Mouse (Mus musculus): ENCODE results near the gene Tff1. TPM values are rescaled to one million over a fixed set of nuclear protein-coding genes. Genes with fewer than 3 reads are reported as not detected.

Gene Tff1
- polyA plus RNA-seq, 1 experiment from 2014 or later = not detected

GRCm38 (mm10) chr17:31125548-31126266 lies 39.4 kb downstream of the Tff1 start:
- 46% methylated on average over 9 of the region's 9 CpGs for WGBS
- Histone ChIP-seq H3K27me3 (no peaks in the 10 kb centered on the region), H3K9ac (no peak overlapping the region), H3K4me3 (no peak overlapping the region), H3K9me3 (replicated peaks) (peaks cover 11% of the 10 kb centered on the region; the same call in 1 of the 2 replicates), H3K4me2 (no peak overlapping the region), H3K4me1 (peaks cover 15% of the 10 kb centered on the region; the same call in 1 of the 2 replicates), H3K27ac (no peak overlapping the region), H3K36me3 (ENCODE audit: poor library complexity, severe bottlenecking) (no peaks in the 10 kb centered on the region)
- ATAC-seq = peak; percentile 70

DNA sequence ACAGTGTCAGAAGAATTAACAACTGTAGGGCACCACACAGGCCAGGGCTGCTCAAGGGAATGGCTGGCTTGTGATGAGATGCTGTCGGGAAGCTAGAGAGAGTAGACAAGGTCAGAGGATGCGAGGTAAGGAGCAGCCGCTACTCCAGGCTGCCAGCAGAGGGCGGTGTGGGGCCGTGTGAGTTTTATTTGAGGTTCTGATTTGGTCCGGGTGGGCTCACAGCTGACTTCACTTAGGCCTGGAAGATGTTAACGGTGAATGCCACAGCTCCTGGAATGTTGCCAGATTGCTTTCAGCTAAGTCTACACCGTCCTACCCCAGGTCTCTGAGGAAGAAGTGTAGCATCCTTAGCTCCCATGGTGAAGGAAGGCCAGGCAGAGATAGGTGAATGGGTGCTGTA lies 43.1 kb downstream of the Tff1 start:
- peaks cover 10% of the 10 kb centered on the region; the same call in 1 of the 2 replicates for H3K4me1 ChIP-seq
- H3K27ac ChIP-seq = no peak overlapping the region
- 0 out of 2 replicates have a peak, but pooled peaks cover 4% of the 10 kb centered on the region for H3K36me3 ChIP-seq (ENCODE audit: poor library complexity, severe bottlenecking)
- H3K27me3 ChIP-seq = no peaks in the 10 kb centered on the region
- H3K4me3 ChIP-seq = no peak overlapping the region
- no peak overlapping the region for H3K4me2 ChIP-seq
- no peak for ATAC-seq
- no peak overlapping the region for H3K9ac ChIP-seq
- WGBS = 14% methylated on average over 8 of the region's 8 CpGs
- H3K9me3 ChIP-seq (replicated peaks) = peaks cover 11% of the 10 kb centered on the region; the same call in 1 of the 2 replicates

DNA sequence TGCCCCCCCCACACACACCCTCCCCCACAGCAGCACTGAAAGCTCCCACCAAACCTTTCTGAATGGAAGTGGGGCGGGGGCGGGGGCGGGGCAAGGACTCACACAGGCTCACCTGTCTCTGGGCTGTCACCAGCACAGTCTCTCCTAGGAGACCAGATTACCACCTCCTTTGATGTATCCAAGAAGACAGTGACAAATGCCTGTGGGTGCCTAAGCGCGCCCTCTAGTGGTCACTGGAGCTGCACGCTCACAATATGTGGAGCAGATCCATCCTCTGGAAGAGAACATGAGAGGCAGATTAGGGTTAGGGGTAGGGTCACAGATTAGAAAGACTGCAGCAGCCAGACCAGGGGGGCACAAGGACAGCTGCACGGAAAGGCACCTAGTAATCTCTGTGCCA lies 45.6 kb downstream of the Tff1 start:
- peak; percentile 53 for ATAC-seq
- Histone ChIP-seq H3K27me3 (no peaks in the 10 kb centered on the region), H3K4me3 (no peak overlapping the region), H3K4me1 (no peaks in the 10 kb centered on the region), H3K36me3 (ENCODE audit: poor library complexity, severe bottlenecking) (peaks cover 21% of the 10 kb centered on the region; the same call in 1 of the 2 replicates), H3K27ac (no peak overlapping the region), H3K9me3 (replicated peaks) (peaks cover 11% of the 10 kb centered on the region; the same call in 1 of the 2 replicates), H3K9ac (no peak overlapping the region), H3K4me2 (no peak overlapping the region)
- 3% methylated on average over 7 of the region's 7 CpGs for WGBS

- Histone ChIP-seq H3K4me1 (peaks cover 11% of the 10 kb centered on the region), H3K27me3 (no peaks in the 10 kb centered on the region), H3K9me3 (replicated peaks) (0 out of 2 replicates have a peak, but pooled peaks cover 1% of the 10 kb centered on the region), H3K27ac (no peak overlapping the region), H3K4me2 (no peak overlapping the region), H3K4me3 (no peak overlapping the region), H3K9ac (no peak overlapping the region), H3K36me3 (ENCODE audit: poor library complexity, severe bottlenecking) (peaks cover 28% of the 10 kb centered on the region)
- 87% methylated on average over 5 of the region's 5 CpGs for WGBS
- no peak for ATAC-seq
Observed at GRCm38 (mm10) chr17:31117946-31118345, 47.1 kb downstream of the Tff1 start.

DNA sequence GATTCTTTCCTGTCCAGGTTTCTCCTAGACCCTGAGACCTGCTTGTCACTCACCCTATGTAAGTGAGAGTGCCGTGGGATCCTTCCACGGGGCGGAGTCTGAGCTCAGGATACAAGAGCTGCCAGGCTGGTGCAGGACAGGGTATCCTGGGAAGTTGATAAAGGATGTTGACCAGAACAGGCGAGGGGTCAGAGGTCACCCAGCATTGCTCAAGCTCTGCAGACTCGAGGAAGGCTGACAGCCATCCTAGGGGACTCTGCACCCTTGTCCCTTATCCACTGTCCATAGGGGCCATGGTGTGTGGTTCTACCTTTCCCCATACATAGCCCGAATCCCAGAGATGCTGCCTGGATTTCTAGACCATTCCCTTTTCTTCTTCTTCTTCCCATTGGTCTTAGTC lies 49.0 kb downstream of the Tff1 start:
- WGBS = 86% methylated on average over 6 of the region's 6 CpGs
- no peak for ATAC-seq

GRCm38 (mm10) chr17:31113191-31113856 lies 51.8 kb downstream of the Tff1 start:
- H3K27ac ChIP-seq = peak overlapping the region; percentile 48; the same call in 1 of the 2 replicates
- H3K36me3 ChIP-seq (ENCODE audit: poor library complexity, severe bottlenecking) = peaks cover 72% of the 10 kb centered on the region
- H3K27me3 ChIP-seq = no peaks in the 10 kb centered on the region
- peaks cover 13% of the 10 kb centered on the region for H3K4me1 ChIP-seq
- no peak overlapping the region; the same call in 1 of the 2 replicates for H3K9ac ChIP-seq
- H3K9me3 ChIP-seq (replicated peaks) = no peaks in the 10 kb centered on the region
- no peak for ATAC-seq
- no peak overlapping the region for H3K4me3 ChIP-seq
- H3K4me2 ChIP-seq = no peak overlapping the region
- 19% methylated on average over 9 of the region's 9 CpGs for WGBS

More for the DNA sequence above, 49.0 kb downstream of the Tff1 start:
- H3K4me1 ChIP-seq = peaks cover 13% of the 10 kb centered on the region
- no peak overlapping the region for H3K4me2 ChIP-seq
- H3K27ac ChIP-seq = no peak overlapping the region
- no peak overlapping the region for H3K9ac ChIP-seq
- H3K27me3 ChIP-seq = no peaks in the 10 kb centered on the region
- peaks cover 47% of the 10 kb centered on the region for H3K36me3 ChIP-seq (ENCODE audit: poor library complexity, severe bottlenecking)
- H3K9me3 ChIP-seq (replicated peaks) = no peaks in the 10 kb centered on the region
- no peak overlapping the region for H3K4me3 ChIP-seq

Other genes with a start within 250 kb of the Tff1 start
- not detected in 2 replicates for gene Umodl1, start 210.6 kb downstream of the Tff1 start, polyA plus RNA-seq (2015; fragmentation: Nextera tagmentation; extraction: Ambion mirVana)
- gene Abcg1, start 107.6 kb downstream of the Tff1 start, polyA plus RNA-seq (2015; fragmentation: Nextera tagmentation; extraction: Ambion mirVana) = 18.2 and 18.7 TPM in 2 replicates
- 0.52 and 0.54 TPM in 2 replicates for gene Tff3, start 35.6 kb downstream of the Tff1 start, polyA plus RNA-seq (2015; fragmentation: Nextera tagmentation; extraction: Ambion mirVana)
- gene Tff2, start 21.0 kb downstream of the Tff1 start, polyA plus RNA-seq (2015; fragmentation: Nextera tagmentation; extraction: Ambion mirVana) = not detected in 2 replicates
- not detected in 2 replicates for gene Tmprss3, start 33.7 kb upstream of the Tff1 start, polyA plus RNA-seq (2015; fragmentation: Nextera tagmentation; extraction: Ambion mirVana)
- gene Ubash3a, start 42.6 kb upstream of the Tff1 start, polyA plus RNA-seq (2015; fragmentation: Nextera tagmentation; extraction: Ambion mirVana) = 0.04 TPM in 1 of 2 replicates, not detected in the other
- gene Rsph1, start 112.1 kb upstream of the Tff1 start, polyA plus RNA-seq (2015; fragmentation: Nextera tagmentation; extraction: Ambion mirVana) = 4.0 and 5.2 TPM in 2 replicates
- 10.4 and 11.4 TPM in 2 replicates for gene Slc37a1, start 121.5 kb upstream of the Tff1 start, polyA plus RNA-seq (2015; fragmentation: Nextera tagmentation; extraction: Ambion mirVana)
- gene Pde9a, start 220.9 kb upstream of the Tff1 start, polyA plus RNA-seq (2015; fragmentation: Nextera tagmentation; extraction: Ambion mirVana) = 46.4 and 52.3 TPM in 2 replicates

All from forebrain, embryonic 13.5 days (tissue).